Mouse (Mus musculus) heart, adult 2 months (tissue): ENCODE data around the gene Man1a2. TPM values are rescaled to one million over a fixed set of nuclear protein-coding genes. Genes with fewer than 3 reads are reported as not detected.

ENCODE experiments used
- DNase-seq, 2 experiments: peaks; one replicate each; pipeline ENCODE4 v3.0.0; 2021
- H3K27ac ChIP-seq: fragments of 200-600 bp; 2 replicates; pipeline ENCODE4 v1.8.1; 2022
- H3K27me3 ChIP-seq: fragments of 200-500 bp; 2 replicates; pipeline ENCODE4 v1.6.1; 2012; ENCODE audit warnings: mild to moderate bottlenecking, low read length, inconsistent platforms, mixed read lengths; ENCODE audit not compliant: control insufficient read depth, insufficient read depth
- H3K36me3 ChIP-seq: fragments of 200-500 bp; 2 replicates; pipeline ENCODE4 v1.6.1; 2012; ENCODE audit warnings: low read length, inconsistent platforms; ENCODE audit not compliant: control insufficient read depth, insufficient read depth
- H3K4me1 ChIP-seq: fragments of 200-500 bp; 2 replicates; pipeline ENCODE4 v1.6.1; 2011; ENCODE audit warnings: low read length; ENCODE audit not compliant: control insufficient read depth, insufficient read depth
- H3K4me3 ChIP-seq: fragments of 200-600 bp; 2 replicates; pipeline ENCODE4 v1.8.1; 2022
- H3K79me2 ChIP-seq: fragments of 200-500 bp; replicated peaks from 2 replicates; pipeline ENCODE4 v1.6.1; 2012; ENCODE audit warnings: mild to moderate bottlenecking, inconsistent platforms, low read length, moderate library complexity, mixed read lengths; ENCODE audit not compliant: control insufficient read depth, insufficient read depth
- H3K9ac ChIP-seq: fragments of 200-500 bp; 2 replicates; pipeline ENCODE4 v1.6.1; 2012; ENCODE audit warnings: low read depth, mild to moderate bottlenecking, control low read depth, inconsistent platforms, low read length, mixed read lengths
- CTCF ChIP-seq: fragments of 200-600 bp; IDR thresholded peaks from 2 replicates; pipeline ENCODE4 v1.8.1; 2022; ENCODE audit warnings: antibody characterized with exemption, mild to moderate bottlenecking, moderate library complexity
- EP300 ChIP-seq: fragments of 200-500 bp; IDR thresholded peaks from 2 replicates; pipeline ENCODE4 v1.6.1; 2011; ENCODE audit warnings: low read depth, low read length, control low read depth; ENCODE audit not compliant: insufficient read depth
- POLR2A ChIP-seq: fragments of 200-500 bp; IDR thresholded peaks from 2 replicates; pipeline ENCODE4 v1.6.1; 2011; ENCODE audit warnings: mild to moderate bottlenecking, low read depth, low read length, control low read depth; ENCODE audit not compliant: insufficient read depth
- WGBS: fragments of 180-500 bp; shearing (Covaris S2); methylation state at CpG from one replicate; pipeline ENCODE4 v1.1.7; 2018; 5-methylcytosine and 5-hydroxymethylcytosine counted together
- intact Hi-C: fragments of 180-260 bp; cut with DNase I; formaldehyde crosslinking; loops from one replicate; pipeline ENCODE4 v1.15.1; 2025
- polyA plus RNA-seq: library from polyadenylated mRNA; depleted of rRNA; stranded (reverse); fragments of >200 nt; gene quantifications from 2 replicates; pipeline ENCODE4 v1.2.3, GENCODE M21; 2012
- total RNA-seq, 2 experiments: library from RNA; stranded (reverse); gene quantifications; 2 replicates each; pipeline ENCODE4 v1.2.3; 2021

The Man1a2 gene
- total and polyA plus RNA-seq, 3 experiments = 3.8 to 49.8 (median 48.0) TPM

- 29% methylated on average over 4 of the region's 4 CpGs for WGBS
- H3K36me3 ChIP-seq = no peaks in the 10 kb centered on the region
- no peak for DNase-seq
- no peak overlapping the region for H3K9ac ChIP-seq
- H3K4me3 ChIP-seq = no peak overlapping the region
- H3K4me1 ChIP-seq = no peaks in the 10 kb centered on the region
- intact Hi-C loops = no loop called here
- TF ChIP-seq CTCF (no peak), EP300 (no peak), POLR2A (no peak)
- no peaks in the 10 kb centered on the region for H3K27me3 ChIP-seq
- H3K79me2 ChIP-seq = no peaks in the 10 kb centered on the region
- H3K27ac ChIP-seq = no peak overlapping the region
Observed at GRCm38 (mm10) chr3:100711486-100711885, 26.2 kb upstream of the Man1a2 start.

GRCm38 (mm10) chr3:100707117-100707516 lies 21.8 kb upstream of the Man1a2 start:
- no peaks in the 10 kb centered on the region for H3K79me2 ChIP-seq
- 70% methylated on average over 4 of the region's 4 CpGs for WGBS

GRCm38 (mm10) chr3:100705128-100705667 lies 19.9 kb upstream of the Man1a2 start:
- Histone ChIP-seq H3K27me3 (no peaks in the 10 kb centered on the region), H3K4me3 (no peak overlapping the region), H3K36me3 (no peaks in the 10 kb centered on the region), H3K9ac (no peak overlapping the region), H3K4me1 (peaks cover 2% of the 10 kb centered on the region; the same call in 1 of the 2 replicates), H3K79me2 (no peaks in the 10 kb centered on the region), H3K27ac (no peak overlapping the region)
- WGBS = 73% methylated on average over 11 of the region's 11 CpGs
- DNase-seq = no peak
- TF ChIP-seq EP300 (no peak), CTCF (no peak), POLR2A (no peak)
- intact Hi-C loops = no loop called here

More at GRCm38 (mm10) chr3:100707117-100707516, 21.8 kb upstream of the Man1a2 start:
- DNase-seq = no peak
- Histone ChIP-seq H3K27me3 (no peaks in the 10 kb centered on the region), H3K4me1 (peaks cover 2% of the 10 kb centered on the region; the same call in 1 of the 2 replicates), H3K4me3 (no peak overlapping the region), H3K27ac (no peak overlapping the region), H3K9ac (no peak overlapping the region), H3K36me3 (no peaks in the 10 kb centered on the region)
- intact Hi-C loops = no loop called here
- TF ChIP-seq POLR2A = no peak
- no peak for TF ChIP-seq EP300
- no peak for TF ChIP-seq CTCF

GRCm38 (mm10) chr3:100703847-100704644 lies 18.7 kb upstream of the Man1a2 start:
- H3K27ac ChIP-seq = no peak overlapping the region
- H3K27me3 ChIP-seq = no peaks in the 10 kb centered on the region
- no peaks in the 10 kb centered on the region for H3K79me2 ChIP-seq
- 87% methylated on average over 22 of the region's 22 CpGs for WGBS
- no peak overlapping the region for H3K4me3 ChIP-seq
- H3K36me3 ChIP-seq = no peaks in the 10 kb centered on the region
- H3K4me1 ChIP-seq = peaks cover 2% of the 10 kb centered on the region; the same call in 1 of the 2 replicates
- intact Hi-C loops = no loop called here
- no peak overlapping the region for H3K9ac ChIP-seq
- no peak for TF ChIP-seq EP300
- TF ChIP-seq POLR2A = no peak
- TF ChIP-seq CTCF = no peak
- no peak for DNase-seq

- peaks cover 2% of the 10 kb centered on the region; the same call in 1 of the 2 replicates for H3K4me1 ChIP-seq
- TF ChIP-seq CTCF (no peak), POLR2A (no peak), EP300 (no peak)
- WGBS = 27% methylated on average over 15 of the region's 15 CpGs
- H3K9ac ChIP-seq = no peak overlapping the region
- intact Hi-C loops = no loop called here
- no peak overlapping the region for H3K27ac ChIP-seq
- no peaks in the 10 kb centered on the region for H3K36me3 ChIP-seq
- no peaks in the 10 kb centered on the region for H3K79me2 ChIP-seq
- DNase-seq = no peak
- H3K4me3 ChIP-seq = no peak overlapping the region
- no peaks in the 10 kb centered on the region for H3K27me3 ChIP-seq
Observed at GRCm38 (mm10) chr3:100702875-100703846, 17.9 kb upstream of the Man1a2 start.
